Mouse (Mus musculus) duodenum, adult 2 months (tissue): ENCODE data around the gene Armc2. TPM values are rescaled to one million over a fixed set of nuclear protein-coding genes. Genes with fewer than 3 reads are reported as not detected.

ENCODE experiments used
- polyA plus RNA-seq: library from polyadenylated mRNA; depleted of rRNA; stranded (reverse); fragments of >200 nt; gene quantifications from 2 replicates; pipeline ENCODE4 v1.2.3, GENCODE M21; 2012; ENCODE audit warnings: low replicate concordance; rRNA removed

Gene Armc2
- 0.33 and 0.58 TPM in 2 replicates for polyA plus RNA-seq

DNA sequence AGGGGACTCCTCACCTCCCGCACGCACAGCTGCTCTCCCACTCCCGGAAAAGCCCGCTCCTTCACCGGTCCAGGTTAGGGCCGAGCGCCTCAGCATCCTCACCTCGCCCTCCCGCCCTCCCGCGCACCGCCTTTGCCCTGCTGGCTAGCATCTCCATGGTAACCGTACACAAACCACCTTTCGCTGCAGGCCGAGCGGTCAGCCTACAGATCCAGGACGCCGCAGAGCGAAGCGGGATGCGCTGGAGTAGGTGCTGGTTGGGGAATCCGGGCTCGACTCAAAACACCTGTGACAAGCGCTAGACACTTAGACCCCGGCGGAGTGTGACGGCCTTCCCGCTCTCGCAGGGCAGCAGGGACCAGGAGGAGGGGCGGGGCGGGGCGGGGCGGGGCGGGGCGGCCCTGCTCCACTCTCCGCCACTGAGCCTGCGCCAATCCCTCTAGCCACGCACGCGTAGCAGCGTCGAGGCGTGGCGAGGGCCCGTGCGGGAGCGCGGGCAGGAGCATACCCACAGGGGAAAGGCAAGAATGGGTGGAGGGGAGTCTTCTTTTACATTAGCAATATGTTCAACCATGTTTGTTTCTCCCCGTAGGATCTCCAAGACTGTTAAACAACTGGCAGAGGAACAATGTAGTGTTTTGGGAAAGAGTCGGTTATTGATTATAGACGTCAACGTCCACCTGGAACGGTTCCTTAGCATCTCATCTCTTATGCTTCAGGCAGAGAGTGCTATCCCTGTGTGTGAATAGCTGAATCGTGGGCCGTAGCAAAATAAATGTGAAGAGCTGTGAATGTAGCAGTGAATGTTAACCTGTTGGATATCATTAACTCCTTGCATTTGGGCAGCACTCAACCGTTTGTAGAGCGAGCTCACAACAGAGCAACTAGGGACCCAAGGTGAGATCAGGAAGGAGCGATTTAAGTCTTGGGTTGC lies at the start of gene Armc2:
TSS of gene Armc2 (minus strand) at position 427 of the 934 bp plus-strand sequence.

Other genes starting within 250 kb of the Armc2 start
- 0.11 and 0.68 TPM in 2 replicates for gene Cep57l1, start 208.6 kb downstream of the Armc2 start, polyA plus RNA-seq
- gene Sesn1, start 208.5 kb downstream of the Armc2 start, polyA plus RNA-seq: 19.0 and 23.7 TPM in 2 replicates